Mouse (Mus musculus) heart, postnatal 0 days (tissue): ENCODE data around the gene Atrn.

Experiments used
- CTCF ChIP-seq: IDR thresholded peaks from 2 replicates; pipeline ENCODE4 v1.5.1; 2016; ENCODE audit warnings: antibody characterized with exemption, control low read depth, low read depth
- EP300 ChIP-seq: IDR thresholded peaks from 2 replicates; pipeline ENCODE4 v1.6.1; 2016; ENCODE audit warnings: antibody characterized with exemption, low read depth

GRCm38 (mm10) chr2:130965042-130965441, 58.7 kb downstream of the Atrn start:
- TF ChIP-seq CTCF: no peak
- TF ChIP-seq EP300: no peak
